Mouse (Mus musculus) olfactory bulb, adult 2 months (tissue): ENCODE results near the gene Il11ra1.

Experiments used
- CTCF ChIP-seq: fragments of 200-500 bp; IDR thresholded peaks from 2 replicates; pipeline ENCODE4 v1.5.1; 2012; ENCODE audit warnings: low read depth, mild to moderate bottlenecking, low read length, moderate library complexity; ENCODE audit not compliant: insufficient read depth
- POLR2A ChIP-seq: fragments of 200-500 bp; IDR thresholded peaks from 2 replicates; pipeline ENCODE4 v1.6.1; 2012; ENCODE audit warnings: mild to moderate bottlenecking, low read depth, low read length, moderate library complexity; ENCODE audit not compliant: insufficient read depth

- TF ChIP-seq POLR2A (no peak), CTCF (no peak)
These were observed 46.1 kb upstream of the Il11ra1 start for GRCm38 (mm10) chr4:41653730-41654129.
